Mouse (Mus musculus) E14TG2a.4 (cell line): Measurements from ENCODE around the gene Psmb9.
A peak's percentile ranks its signal among the peaks of the same experiment; 100 is the strongest.
"Not testable (repeated sequence)": the region's sequence is repeated elsewhere in the genome, so short reads cannot be mapped to it uniquely, and the experiment has no call there.

Experiments
- H3K27me3 ChIP-seq: 2 replicates; pipeline ENCODE4 v1.6.1; 2014; ENCODE audit warnings: low read length, control low read depth; ENCODE audit not compliant: insufficient read depth
- H3K36me3 ChIP-seq: 2 replicates; pipeline ENCODE4 v1.6.1; 2014; ENCODE audit warnings: low read length, control low read depth; ENCODE audit not compliant: insufficient read depth
- H3K4me1 ChIP-seq: replicated peaks from 2 replicates; pipeline ENCODE4 v1.6.1; 2014; ENCODE audit warnings: low read depth, low read length, control low read depth
- H3K4me3 ChIP-seq: replicated peaks from 2 replicates; pipeline ENCODE4 v1.5.1; 2014; ENCODE audit warnings: mild to moderate bottlenecking, low read length
- H3K9me3 ChIP-seq: 2 replicates; pipeline ENCODE4 v1.6.1; 2014; ENCODE audit warnings: low read length, control low read depth
- CTCF ChIP-seq: conservative IDR thresholded peaks from 2 replicates; pipeline ENCODE4 v1.5.1; 2014; ENCODE audit warnings: low read length
- NANOG ChIP-seq: IDR thresholded peaks from 2 replicates; pipeline ENCODE4 v1.6.1; 2014; ENCODE audit warnings: borderline replicate concordance, low read length, mixed read lengths
- POU5F1 ChIP-seq: IDR thresholded peaks from 2 replicates; pipeline ENCODE4 v1.6.1; 2014; ENCODE audit warnings: low read length, borderline replicate concordance

The Psmb9 gene

DNA sequence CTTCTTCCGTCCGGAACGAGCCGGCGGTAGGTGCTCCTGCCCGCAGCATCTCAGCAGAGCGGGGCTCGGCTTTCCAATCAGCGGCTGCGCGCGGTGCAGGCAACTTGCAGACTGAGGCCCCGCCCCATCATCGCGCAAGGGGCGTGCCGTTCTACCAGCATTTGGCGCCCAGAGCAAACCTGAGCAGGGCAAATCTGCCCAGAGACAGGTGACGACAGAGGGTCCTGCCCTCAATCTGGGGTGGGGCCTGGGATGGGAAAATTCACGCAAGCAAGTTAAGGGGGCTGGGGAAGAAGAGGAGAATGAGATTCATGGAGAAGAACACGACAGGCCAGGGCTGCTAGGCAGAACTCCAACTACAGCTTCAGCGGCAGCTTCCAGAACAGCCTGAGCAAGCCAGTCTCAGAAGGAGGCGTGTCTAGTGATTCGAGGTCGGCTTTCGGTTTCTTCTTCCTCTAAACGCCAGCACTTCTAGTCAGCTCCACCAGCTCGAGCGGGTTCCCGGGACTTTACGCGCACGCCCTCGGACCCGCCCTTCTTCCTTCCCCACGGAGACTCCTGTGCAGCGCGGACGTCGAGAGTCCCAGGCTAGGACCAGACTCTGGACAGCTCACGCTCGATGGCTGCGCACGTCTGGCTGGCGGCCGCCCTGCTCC is at the start of gene Psmb9, which contains the start of gene Tap1:
Gene Psmb9 (minus strand): TSS at position 504 of the 656 bp plus-strand sequence.
Gene Tap1 (plus strand): TSS at position 293 of the 656 bp plus-strand sequence.
- TF ChIP-seq POU5F1 (no peak), NANOG (no peak), CTCF (no peak)
- Histone ChIP-seq H3K27me3 (peaks cover 89% of the 10 kb centered on the region), H3K36me3 (no peaks in the 10 kb centered on the region), H3K9me3 (no peaks in the 10 kb centered on the region), H3K4me1 (peaks cover 47% of the 10 kb centered on the region), H3K4me3 (peak within 1 kb of the TSS; percentile 79)

DNA sequence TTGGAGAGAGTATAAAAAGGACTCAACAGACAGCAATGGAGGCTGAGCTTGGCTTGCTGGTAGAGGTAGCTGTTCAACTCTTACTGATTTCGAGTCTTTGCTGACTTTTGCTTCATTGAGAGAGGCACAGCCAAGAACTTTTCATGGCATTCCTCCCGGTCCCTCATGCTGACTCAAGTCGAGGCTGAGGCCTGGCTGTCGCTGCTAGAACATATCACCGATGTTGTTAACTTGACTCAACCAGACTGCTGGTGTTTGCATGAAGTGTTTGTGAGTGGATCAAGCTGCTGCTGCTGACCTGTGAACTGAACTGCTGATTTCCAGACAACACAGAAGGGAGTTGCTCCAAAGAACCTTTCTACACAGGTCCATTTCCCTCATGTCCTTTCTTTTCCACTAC is 49.1 kb upstream of the Psmb9 start:
- TF ChIP-seq CTCF = no peak
- TF ChIP-seq NANOG = no peak
- TF ChIP-seq POU5F1 = no peak
- Histone ChIP-seq H3K36me3 (no peaks in the 10 kb centered on the region), H3K4me3 (no peak overlapping the region)

DNA sequence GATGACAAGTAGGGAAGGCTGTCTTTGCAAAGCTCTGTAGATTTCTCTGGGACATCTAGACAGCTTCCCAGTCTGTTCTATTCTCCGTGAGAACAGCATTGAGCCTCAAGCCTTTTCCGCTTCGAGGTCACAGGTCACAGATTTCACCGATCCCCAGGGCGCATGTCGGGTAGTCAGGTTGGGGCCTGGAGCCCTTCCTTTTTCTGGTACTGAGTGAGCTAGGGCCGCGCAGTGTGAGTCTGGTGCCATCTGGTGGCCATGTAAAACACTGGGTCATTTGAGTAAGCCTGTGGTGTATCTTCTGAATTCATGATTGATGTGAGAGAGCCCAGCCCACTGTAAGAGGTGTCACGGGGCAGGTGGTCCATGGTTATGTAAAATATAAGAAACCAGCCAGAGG is 47.4 kb upstream of the Psmb9 start:
- Histone ChIP-seq H3K9me3 (peaks cover 79% of the 10 kb centered on the region), H3K4me1 (no peaks in the 10 kb centered on the region), H3K27me3 (no peaks in the 10 kb centered on the region), H3K4me3 (no peak overlapping the region), H3K36me3 (no peaks in the 10 kb centered on the region)
- TF ChIP-seq CTCF (no peak), POU5F1 (no peak), NANOG (no peak)

More for the DNA sequence above, 49.1 kb upstream of the Psmb9 start:
- H3K9me3 ChIP-seq = peaks cover 88% of the 10 kb centered on the region
- H3K27me3 ChIP-seq = no peaks in the 10 kb centered on the region
- no peaks in the 10 kb centered on the region for H3K4me1 ChIP-seq

DNA sequence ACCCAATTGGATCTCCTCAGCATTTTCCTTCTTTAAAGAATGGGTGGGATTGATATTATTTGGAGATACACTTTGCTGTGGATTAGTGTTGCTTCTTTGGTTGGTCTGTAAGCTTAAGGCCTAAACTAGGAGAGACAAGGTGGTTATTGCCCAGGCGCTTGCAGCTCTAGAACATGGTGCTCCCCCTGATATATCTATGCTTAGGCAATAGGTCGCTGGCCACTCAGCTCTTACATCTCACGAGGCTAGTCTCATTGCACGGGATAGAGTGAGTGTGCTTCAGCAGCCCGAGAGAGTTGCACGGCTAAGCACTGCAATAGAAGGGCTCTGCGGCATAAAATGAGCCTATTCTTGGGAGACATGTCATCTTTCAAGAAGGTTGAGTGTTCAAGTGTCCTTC is 44.5 kb upstream of the Psmb9 start:
- H3K27me3 ChIP-seq, H3K4me1 ChIP-seq, H3K4me3 ChIP-seq, H3K36me3 ChIP-seq: not testable (repeated sequence)
- H3K9me3 ChIP-seq = peaks cover 59% of the 10 kb centered on the region

DNA sequence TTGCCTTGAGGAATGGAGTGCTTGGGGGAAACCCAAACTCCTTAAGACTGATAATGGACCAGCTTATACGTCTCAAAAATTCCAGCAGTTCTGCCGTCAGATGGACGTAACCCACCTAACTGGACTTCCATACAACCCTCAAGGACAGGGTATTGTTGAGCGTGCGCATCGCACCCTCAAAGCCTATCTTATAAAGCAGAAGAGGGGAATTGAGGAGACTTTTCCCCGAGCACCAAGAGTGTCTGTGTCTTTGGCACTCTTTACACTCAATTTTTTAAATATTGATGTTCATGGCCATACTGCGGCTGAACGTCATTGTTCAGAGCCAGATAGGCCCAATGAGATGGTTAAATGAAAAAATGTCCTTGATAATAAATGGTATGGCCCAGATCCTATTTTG is 43.4 kb upstream of the Psmb9 start:
- H3K36me3 ChIP-seq = not testable (repeated sequence)

DNA sequence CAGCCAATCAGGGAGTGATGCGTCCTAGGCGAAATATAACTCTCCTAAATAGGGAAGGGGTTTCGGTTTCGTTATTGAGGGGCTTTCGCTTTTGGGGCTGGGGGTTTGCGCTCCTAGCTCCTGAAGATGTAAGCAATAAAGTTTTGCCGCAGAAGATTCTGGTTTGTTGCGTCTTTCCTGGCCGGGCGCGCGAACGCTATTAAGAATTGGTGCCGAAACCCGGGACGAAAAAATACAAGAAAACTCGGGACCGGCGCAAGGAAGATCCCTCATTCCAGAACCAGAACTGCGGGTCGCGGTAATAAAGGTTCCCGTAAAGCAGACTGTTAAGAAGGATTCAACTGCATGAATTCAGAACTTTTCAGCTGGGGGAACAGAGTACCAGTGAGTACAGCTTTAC is 38.3 kb upstream of the Psmb9 start:
- H3K4me1 ChIP-seq, H3K36me3 ChIP-seq, H3K27me3 ChIP-seq, H3K4me3 ChIP-seq: not testable (repeated sequence)
- H3K9me3 ChIP-seq = peaks cover 40% of the 10 kb centered on the region

More for the DNA sequence above, 43.4 kb upstream of the Psmb9 start:
- not testable (repeated sequence) for H3K27me3 ChIP-seq, H3K4me1 ChIP-seq, H3K4me3 ChIP-seq
- peaks cover 53% of the 10 kb centered on the region for H3K9me3 ChIP-seq

DNA sequence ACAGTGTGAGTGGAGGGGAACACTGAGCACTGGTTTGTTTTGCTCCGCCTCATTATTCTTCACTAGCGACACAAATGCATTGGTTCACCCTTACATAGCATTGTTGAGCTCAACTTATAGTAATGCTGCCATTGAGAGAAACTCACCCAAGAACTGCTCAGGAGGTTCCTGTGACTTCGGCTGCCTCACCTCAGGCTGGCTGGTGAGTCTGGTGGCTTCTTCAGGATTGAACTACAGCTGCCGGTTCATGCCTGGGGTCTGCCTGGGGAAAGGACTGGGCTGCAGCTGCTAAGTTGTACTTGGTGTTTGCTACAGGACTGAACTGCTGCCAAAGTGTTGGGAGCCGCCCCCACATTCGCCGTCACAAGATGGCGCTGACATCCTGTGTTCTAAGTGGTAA is 37.9 kb upstream of the Psmb9 start:
- no peak for TF ChIP-seq CTCF
- TF ChIP-seq NANOG = no peak
- no peak for TF ChIP-seq POU5F1

DNA sequence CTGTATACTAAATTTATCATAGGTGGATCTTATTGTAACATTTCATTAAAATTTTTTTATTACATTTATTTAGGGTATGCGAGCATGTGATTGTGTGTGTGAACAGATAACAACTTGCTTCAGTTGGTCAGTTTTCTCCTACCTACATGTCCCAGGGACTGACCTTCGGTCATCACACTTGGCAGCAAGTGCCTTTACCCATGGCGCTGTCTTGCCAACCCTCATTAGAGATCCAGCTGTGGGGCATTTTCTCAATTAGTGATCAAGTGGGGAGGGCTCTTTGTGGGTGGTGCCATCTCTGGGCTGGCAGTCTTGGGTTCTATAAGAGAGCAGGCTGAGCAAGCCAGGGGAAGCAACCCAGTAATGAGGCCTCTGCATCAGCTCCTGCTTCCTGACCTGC is 37.3 kb upstream of the Psmb9 start:
- no peaks in the 10 kb centered on the region for H3K27me3 ChIP-seq
- no peaks in the 10 kb centered on the region for H3K4me1 ChIP-seq
- TF ChIP-seq CTCF (no peak), NANOG (no peak), POU5F1 (no peak)
- H3K9me3 ChIP-seq = peaks cover 35% of the 10 kb centered on the region
- H3K36me3 ChIP-seq = no peaks in the 10 kb centered on the region
- peak overlapping the region; percentile 32; the same call in 1 of the 2 replicates for H3K4me3 ChIP-seq

More for the DNA sequence above, 37.9 kb upstream of the Psmb9 start:
- Histone ChIP-seq H3K4me3 (no peak overlapping the region), H3K36me3 (no peaks in the 10 kb centered on the region), H3K9me3 (peaks cover 37% of the 10 kb centered on the region), H3K27me3 (no peaks in the 10 kb centered on the region), H3K4me1 (no peaks in the 10 kb centered on the region)

DNA sequence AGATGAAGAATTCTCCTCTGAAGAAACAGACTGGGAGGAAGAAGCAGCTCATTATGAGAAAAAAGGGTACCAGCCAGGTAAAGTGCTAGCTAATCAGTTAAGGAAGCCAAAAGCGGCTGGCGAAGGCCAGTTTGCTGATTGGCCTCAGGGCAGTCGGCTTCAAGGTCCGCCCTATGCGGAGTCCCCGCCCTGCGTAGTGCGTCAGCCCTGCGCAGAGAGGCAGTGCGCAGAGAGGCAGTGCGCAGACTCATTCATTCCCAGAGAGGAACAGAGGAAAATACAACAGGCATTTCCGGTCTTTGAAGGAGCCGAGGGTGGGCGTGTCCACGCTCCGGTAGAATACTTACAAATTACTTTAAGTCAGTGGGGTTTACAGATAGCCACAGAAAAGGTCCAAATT is 32.8 kb upstream of the Psmb9 start:
- H3K36me3 ChIP-seq = not testable (repeated sequence)
- H3K9me3 ChIP-seq = peaks cover 58% of the 10 kb centered on the region

DNA sequence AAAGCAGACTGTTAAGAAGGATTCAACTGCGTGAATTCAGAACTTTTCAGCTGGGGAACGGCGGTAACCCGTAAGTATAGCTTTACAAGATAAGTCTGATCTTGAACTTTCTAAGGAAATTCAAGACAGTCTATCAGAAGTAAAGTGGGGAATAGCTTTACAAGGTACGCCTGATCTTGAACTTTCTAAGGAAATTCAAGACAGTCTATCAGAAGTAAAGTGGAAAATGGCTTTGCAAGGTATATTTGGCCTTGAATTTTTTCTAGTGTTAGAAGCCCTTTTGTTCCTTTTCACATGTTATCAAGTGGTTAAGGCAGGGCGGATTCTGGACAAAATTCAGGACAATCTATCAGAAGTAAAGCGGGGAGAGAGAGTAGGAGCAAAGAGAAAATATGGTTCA is 32.2 kb upstream of the Psmb9 start:
- not testable (repeated sequence) for H3K4me1 ChIP-seq

More for the DNA sequence above, 32.8 kb upstream of the Psmb9 start:
- H3K4me3 ChIP-seq, H3K27me3 ChIP-seq, H3K4me1 ChIP-seq: not testable (repeated sequence)

DNA sequence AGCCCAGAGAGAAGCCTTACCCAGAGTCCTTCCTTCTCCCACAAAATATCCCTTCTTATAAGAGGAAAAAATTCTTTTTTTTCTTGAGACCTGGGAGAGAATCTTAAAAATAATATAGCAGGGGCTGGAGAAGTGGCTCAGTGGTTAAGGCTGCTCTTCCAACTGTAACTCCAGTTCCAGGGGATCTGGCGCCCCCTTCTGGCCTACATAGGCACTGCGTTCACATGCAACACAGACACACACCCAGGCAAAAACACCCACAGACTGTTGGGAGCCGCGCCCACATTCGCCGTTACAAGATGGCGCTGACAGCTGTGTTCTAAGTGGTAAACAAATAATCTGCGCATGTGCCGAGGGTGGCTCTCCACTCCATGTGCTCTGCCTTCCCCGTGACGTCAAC is 31.5 kb upstream of the Psmb9 start:
- not testable (repeated sequence) for H3K4me1 ChIP-seq, H3K27me3 ChIP-seq, H3K36me3 ChIP-seq
- Histone ChIP-seq H3K4me3 (peak overlapping the region; percentile 48), H3K9me3 (peaks cover 58% of the 10 kb centered on the region)

More for the DNA sequence above, 32.2 kb upstream of the Psmb9 start:
- not testable (repeated sequence) for H3K27me3 ChIP-seq, H3K36me3 ChIP-seq, H3K4me3 ChIP-seq
- peaks cover 58% of the 10 kb centered on the region for H3K9me3 ChIP-seq
